Mouse (Mus musculus) cerebellum, postnatal 25 days (tissue): ENCODE measurements around the gene Zfp747.
A peak's percentile ranks its signal among the peaks of the same experiment; 100 is the strongest.
"Not testable (repeated sequence)": the region's sequence is repeated elsewhere in the genome, so short reads cannot be mapped to it uniquely, and the experiment has no call there.

Source experiments
- DNase-seq, 2 experiments: peaks; one replicate each; pipeline ENCODE4 v3.0.0; 2021; ENCODE audit warnings: mixed read lengths in 2 of 2

The Zfp747 gene

DNA sequence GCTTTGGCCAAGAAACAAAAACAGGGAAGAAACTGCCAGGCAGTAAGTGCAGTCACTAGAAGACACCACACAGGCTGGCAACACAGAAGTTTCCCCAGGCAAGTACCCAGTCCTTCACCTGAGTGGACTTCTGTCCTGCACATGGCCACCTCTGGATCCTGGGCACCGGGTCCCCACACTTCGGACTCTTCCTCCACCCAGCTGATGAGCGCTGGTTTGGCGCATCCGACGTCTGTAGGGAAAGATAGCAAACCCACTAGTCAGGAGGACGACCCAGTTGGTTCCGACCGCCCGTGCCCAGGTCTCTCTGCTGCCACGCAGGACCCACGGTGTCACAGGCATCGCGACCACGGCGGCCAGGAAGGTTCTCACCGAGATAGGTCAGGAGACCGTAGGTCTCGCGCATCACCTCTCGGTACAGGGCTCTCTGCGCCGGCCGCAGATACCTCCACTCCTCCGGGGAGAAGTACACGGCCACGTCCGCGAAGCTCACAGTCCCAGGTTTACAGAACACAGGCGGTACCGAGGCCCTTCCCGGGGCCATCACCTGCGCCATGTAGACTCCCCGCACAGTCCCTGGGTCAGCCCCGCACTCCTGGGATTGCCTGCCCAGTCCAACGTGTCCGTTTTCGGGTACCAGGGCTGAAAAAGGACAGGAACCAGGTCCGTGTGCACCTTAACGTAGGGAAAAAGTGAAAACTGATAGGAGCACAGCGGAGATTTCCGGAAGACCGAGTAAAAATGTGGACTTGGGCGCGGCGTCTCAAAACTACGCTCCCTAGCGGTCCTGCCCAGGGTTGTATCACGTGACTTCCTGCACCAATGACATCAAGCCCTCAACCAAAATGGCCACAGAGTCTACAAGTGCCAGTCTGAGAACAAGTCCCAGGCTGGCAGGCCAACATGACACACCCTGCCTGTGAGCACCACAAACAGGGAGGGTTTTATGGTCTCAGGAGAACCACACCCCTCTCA, at the start of gene Zfp747:
Gene Zfp747, minus strand, starts transcription at position 780 of the 975 bp plus-strand sequence.
- DNase-seq: peak; percentile 92 to 96

DNA sequence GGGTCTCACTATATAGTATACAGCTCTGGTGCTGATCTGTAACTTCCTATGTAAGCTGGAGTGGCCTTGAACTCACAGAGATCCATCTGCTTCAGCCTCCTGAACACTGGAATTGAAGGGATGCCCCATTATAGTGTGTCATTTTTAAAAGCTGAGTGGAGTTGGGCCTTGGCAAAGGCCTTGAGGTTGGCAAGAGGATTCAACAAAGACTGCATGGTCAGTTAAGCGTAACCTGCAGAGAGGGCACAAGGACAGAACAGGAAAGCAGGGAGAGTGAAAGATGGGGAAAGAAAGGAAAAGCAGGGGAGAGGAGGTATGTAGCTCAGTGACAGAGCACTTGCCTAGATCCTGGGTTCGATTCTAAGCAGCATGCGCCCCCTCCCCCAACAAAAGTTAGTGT, 49.4 kb upstream of the Zfp747 start:
- no peak for DNase-seq

DNA sequence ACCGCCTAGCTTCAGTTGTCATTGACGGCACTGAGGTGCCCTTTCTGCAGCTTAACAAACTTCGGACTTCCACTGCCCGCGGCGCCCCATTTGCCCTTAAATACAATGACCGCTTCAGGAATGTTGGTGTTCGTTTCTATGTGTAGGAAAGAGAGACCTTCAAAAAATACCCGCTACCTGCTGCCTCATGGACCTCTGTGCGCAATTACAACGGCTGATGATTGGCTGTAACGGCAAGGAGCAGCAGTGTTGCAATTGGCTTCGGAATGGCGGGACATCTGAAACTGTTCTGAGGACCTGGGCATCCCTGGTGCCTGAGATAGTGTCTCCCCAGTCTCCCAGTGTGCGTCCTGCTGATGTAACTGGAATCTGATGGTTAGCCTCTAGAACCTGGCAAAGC, 46.4 kb upstream of the Zfp747 start:
- peak in 1 of 2 experiments; percentile 67 for DNase-seq

DNA sequence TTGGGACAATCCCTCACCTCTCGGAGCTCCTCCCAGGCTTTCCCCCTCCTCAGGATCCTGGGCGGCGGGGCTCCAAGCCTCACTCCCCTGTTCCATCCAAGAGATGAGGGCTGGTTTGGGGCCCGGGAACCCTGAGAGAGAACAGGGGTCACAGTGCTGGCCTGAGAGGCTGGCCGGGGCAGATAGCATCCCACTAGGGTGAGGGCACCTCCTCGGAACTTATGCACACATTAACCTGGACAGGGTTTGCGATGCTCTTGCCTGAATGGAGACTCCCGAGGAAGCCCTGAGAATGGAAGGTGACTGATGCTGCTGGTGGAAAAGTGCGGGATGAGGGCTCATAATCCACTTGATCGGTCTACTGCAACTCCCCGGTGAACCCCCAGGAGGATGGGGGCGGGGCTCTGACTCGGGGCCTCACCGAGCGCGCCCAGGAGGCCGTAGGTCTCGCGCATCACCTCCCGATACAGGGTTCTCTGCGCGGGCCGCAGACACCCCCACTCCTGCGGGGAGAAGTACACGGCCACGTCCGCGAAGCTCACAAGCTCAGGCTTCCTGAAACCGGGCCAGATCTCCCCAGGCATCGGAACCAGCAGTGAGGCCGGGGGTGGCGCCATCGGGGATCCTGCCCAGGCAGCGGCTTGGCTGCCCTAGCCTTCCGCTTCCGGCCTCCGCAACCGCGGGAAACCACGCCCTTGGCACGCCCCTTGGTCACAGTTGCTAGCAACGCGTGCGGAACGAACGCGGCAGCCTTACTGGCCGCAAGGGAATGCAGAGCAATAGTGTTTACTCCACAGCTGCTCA, 45.7 kb upstream of the Zfp747 start, which contains the start of gene Zfp688:
Gene Zfp688, minus strand, starts transcription at position 681 of the 804 bp plus-strand sequence.
- DNase-seq: peak; percentile 92 to 96

DNA sequence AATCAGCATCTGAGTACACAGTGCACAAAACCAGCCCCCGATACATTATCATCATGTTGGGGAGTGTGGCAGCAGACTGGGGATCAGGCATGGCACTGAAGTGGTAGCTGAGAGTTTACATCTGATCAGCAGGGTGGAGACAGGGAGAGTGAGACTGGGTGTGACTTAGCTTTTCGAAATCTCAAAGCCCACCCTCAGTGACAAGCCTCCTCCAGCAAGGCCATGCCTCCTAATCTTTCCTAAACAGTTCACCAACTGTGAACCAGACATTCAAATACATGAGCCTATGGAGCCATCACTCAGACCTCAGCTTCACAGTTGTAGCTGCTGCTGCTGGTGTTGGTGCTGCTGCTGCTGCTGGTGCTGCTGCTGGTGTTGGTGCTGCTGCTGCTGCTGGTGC, 35.6 kb upstream of the Zfp747 start:
- no peak for DNase-seq

DNA sequence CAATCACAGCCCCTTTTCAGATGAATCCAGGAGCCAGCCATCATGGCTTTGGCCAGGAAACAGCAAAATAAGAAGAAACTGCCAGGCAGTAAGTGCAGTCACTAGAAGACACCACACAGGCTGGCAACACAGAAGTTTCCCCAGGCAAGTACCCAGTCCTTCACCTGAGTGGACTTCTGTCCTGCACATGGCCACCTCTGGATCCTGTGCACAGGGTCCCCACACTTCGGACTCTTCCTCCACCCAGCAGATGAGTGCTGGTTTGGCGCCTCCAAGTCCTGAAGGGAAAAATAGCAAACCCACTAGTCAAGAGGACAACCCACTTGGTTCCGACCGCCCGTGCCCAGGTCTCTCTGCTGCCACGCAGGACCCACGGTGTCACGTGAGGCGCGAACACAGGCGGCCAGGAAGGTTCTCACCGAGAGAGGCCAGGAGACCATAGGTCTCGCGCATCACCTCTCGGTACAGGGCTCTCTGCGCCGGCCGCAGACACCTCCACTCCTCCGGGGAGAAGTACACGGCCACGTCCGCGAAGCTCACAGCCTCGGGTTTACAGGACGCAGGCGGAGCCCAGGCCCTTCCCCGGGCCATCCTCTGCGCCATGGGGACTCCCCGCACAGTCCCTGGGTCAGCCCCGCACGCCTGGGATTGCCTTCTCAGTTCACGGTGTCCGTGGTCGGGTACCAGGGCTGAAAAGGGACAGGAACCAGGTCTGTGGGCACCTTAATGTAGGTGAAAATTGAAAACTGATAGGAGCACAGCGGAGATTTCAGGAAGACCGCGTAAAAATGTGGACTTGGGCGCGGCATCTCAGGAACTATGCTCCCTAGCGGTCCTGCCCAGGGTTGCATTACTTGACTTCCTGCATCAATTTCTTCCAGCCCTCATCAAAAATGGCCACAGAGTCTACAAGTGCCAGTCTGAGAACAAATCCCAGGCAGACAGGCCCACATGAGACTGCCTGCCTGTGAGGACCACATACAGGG, 30.4 kb upstream of the Zfp747 start, which contains the start of gene Zfp764:
Gene Zfp764, minus strand, starts transcription at position 821 of the 986 bp plus-strand sequence.
- peak; percentile 88 to 93 for DNase-seq

DNA sequence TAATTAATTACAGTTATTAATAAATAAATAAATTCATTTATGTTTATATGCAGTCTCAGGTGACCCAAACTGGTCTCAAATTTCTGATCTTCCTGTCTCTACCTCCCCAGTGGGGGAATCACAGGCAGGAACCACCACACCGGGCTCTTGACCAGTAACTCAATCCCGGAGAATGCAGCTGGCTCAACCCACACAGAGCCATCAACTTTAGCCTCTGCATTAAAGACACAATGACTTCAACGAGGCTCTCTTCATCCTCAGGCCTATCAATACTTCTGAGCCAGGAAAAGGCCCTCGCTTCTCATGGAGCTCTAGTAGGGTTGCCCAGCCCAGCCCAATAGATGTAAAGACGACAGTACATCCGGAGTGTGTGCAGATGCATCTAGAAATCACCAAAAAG, 28.3 kb upstream of the Zfp747 start:
- not testable (repeated sequence) for DNase-seq

DNA sequence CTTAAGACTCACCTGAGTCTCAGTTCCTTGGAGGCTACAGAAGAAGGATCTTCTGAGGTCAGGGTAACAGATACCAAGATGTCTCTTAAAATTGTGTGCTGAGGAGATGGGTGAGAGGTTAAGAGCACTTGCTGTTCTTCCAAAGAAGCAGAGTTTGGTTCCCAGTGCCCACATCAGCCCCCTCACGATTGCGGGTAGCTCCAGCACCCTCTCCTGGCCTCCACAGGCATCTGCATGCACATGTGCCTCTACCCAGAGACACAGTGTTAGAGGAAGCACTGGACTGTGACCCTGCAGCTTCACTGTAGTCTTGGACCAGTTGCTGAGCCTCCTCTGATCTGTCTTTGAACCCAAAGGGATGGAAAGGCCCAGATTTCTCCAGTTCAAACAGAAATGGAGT, 27.1 kb upstream of the Zfp747 start:
- no peak for DNase-seq

DNA sequence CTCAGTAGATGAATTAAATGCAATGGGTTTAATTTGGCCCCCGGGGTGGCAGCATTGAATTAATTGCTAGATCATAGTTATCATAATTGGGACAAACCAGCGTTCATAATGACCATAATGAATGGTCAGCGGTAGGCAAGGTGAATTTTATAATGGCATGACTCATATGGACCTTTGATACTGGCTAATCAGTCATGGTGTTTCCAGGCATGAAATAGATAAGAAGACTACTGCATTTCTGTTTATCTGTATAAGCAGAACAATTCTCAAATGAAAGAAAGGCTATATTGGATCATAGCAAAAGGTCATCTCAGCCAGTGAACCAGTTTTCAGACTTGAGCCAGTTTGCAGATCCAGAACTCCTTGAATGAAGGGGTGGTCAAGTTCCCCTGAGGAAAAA, 24.5 kb upstream of the Zfp747 start:
- DNase-seq: no peak

DNA sequence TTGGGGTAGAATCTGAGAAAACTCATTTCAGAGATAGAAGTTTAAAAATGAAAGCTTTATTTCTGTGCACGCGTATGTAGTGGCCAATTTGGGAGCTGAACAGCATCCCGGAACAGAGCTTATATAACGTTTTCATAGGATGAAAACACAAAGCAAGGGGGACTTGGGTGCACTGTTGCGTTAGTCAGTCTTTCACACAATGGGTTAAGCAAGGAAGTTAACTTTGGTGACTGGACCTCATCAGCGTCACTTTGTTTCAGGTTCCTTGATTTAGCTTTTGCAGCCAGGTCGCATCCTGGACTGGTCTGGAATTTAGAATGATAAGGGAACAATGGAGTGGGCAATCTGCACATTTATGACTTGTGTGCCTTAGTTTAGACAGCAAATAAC, 18.1 kb upstream of the Zfp747 start:
- DNase-seq: no peak

DNA sequence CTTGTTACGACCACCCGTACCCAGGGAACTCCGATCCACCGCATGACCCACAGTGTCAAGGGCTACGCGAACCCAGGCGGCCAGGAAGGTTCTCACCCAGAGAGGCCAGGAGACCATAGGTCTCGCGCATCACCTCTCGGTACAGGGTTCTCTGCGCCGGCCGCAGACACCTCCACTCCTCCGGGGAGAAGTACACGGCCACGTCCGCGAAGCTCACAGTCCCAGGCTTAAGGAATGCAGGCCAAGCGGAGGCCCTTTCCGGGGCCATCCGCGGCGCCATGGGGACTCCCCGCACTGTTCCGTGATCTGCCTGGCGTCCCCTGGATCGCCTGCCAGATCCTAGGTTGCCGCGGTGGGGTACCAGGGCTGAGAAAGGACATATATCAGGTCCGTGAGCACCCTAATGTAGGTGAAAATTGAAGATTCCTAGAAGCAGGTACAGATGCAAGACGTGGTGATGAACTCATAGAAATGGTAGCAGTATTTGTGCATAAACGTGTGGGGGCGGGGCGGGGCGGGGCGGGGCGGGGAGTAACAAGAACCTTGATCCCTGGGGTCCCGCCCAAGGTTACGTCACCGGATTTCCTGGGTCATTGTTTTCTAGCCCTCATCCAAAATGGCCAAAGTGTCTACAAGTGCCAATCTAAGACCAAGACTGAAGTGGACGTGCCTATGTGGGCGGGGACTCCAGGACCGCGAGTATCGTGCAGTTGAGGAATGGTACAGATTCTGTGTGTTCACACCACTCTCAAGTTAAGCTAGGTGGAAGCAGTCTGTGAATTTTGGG, 17.5 kb upstream of the Zfp747 start, which contains the start of gene E430018J23Rik:
Gene E430018J23Rik, minus strand, starts transcription at position 473 of the 787 bp plus-strand sequence.
- DNase-seq: peak; percentile 96 to 98

DNA sequence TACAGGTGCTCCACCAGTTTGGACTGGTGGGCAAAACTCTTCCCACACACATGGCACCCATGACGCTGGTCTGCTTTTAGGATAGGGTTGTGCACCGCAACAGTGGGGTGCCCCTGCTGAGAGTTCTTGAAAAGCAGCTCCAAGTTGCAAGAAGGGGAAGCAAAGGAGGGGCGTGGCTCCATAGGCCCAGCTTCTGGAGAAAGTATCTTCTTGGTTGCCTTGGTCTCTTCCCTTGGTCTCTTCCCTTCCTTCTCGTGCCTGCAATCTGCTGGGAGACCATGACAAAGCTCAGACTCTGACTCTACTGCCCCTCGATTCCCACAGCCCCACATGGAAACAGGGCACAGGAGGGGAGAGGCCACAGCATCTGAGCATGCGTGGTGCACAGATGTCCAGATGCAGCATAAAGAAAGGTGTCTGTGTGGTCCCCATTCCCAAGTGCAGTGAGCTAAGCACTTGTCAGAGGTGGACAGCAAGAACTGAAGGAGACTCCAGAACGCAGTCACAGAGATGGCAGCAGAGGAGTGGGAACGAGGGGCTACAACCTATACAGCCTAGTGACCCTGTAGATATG, 16.5 kb upstream of the Zfp747 start:
- no peak for DNase-seq

DNA sequence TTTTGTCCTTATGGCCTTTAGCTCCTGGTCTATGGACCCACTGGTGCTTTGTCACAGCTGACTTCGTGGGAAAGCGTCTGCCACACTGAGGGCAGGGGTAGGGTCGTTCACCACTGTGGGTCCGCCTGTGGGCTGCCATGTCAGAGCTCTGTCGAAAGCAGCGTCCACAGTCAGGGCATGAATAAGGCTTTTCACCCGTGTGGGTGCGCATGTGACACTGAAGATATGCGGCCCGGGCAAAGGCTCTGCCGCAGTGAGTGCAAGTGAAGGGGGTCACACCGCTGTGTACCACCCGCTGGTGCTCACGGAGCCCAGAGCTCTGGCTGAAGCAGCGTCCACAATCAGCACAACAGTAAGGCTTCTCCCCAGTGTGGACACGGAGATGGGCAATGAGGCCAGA, 15.7 kb upstream of the Zfp747 start:
- DNase-seq: no peak

DNA sequence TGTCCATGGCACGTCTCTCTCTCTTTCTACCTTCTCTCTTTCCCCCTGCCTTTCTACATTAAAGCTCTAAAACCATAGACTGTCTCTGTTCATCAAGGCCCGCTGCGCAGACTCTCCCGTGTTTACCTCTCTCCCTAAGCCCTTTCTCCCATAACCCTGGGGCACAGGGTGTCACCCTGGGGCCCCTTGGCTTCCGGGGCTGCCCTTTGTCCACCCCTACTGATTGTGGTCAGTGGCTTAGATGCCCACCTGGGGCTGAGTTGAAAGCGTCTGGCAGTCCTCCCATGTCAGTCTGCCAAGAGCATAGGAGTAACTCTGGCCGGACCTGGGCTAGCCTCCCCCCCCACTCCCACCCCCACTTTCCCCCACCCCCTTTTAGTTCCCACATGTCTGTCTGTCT, 14.5 kb upstream of the Zfp747 start:
- no peak for DNase-seq

DNA sequence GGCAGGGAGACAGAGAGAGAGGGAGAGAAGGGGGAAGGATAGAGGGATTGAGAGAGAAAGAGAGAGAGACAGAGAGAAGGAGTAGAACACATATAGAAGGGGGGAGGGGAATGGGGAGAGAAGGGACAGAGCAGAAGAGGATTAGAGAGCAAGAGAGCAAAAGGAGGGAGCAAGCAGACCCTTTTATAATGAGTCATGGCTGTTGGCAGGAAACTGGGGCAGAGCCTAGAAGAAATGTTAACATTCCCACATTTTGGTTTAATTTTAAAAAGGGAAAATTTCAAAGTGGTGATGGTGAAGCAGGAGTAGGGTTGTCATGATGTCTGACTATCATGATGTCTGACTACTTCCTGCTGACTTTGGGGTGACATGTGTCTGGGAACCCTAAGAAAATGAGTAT, 12.4 kb upstream of the Zfp747 start:
- not testable (repeated sequence) for DNase-seq

DNA sequence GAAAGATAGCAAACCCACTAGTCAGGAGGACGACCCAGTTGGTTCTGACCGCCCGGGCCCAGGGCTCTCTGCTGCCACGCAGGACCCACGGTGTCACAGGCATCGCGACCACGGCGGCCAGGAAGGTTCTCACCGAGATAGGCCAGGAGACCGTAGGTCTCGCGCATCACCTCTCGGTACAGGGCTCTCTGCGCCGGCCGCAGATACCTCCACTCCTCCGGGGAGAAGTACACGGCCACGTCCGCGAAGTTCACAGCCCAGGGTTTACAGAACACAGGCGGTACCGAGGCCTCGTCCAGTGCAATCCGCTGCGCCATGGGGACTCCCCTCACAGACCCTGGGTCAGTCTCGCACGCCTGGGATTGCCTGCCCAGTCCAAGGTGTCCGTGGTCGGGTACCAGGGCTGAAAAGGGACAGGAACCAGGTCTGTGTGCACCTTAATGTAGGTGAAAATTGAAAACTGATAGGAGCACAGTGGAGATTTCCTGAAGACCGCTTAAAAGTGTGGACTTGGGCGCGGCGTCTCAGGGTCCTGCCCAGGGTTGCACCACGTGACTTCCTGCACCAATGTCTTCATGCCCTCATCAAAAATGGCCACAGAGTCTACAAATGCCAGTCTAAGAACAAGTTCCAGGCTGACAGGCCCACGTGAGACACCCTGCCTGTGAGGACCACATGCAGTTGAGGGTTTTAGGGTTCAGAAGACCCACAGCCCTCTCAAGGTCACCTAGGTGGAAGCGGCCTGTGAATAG, 11.0 kb upstream of the Zfp747 start, which contains the start of gene 9130019O22Rik:
Gene 9130019O22Rik, minus strand, starts transcription at position 526 of the 752 bp plus-strand sequence.
- peak; percentile 88 to 96 for DNase-seq

DNA sequence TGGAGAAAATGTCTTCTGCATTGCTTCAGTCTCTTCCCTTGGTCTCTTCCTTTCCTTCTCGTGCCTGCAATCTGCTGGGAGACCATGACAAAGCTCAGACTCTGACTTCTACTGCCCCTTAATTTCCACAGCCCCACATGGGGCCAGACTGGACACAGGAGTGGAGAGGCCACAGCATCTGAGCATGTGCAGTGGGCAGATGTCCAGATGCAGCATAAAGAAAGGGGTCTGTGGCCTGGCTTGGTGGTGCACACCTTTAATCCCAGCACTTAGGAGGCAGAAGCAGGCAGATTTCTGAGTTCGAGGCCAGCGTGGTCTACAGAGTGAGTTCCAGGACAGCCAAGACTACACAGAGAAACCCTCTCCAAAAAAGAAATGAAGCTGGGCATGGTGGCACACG, 9.7 kb upstream of the Zfp747 start:
- not testable (repeated sequence) for DNase-seq

DNA sequence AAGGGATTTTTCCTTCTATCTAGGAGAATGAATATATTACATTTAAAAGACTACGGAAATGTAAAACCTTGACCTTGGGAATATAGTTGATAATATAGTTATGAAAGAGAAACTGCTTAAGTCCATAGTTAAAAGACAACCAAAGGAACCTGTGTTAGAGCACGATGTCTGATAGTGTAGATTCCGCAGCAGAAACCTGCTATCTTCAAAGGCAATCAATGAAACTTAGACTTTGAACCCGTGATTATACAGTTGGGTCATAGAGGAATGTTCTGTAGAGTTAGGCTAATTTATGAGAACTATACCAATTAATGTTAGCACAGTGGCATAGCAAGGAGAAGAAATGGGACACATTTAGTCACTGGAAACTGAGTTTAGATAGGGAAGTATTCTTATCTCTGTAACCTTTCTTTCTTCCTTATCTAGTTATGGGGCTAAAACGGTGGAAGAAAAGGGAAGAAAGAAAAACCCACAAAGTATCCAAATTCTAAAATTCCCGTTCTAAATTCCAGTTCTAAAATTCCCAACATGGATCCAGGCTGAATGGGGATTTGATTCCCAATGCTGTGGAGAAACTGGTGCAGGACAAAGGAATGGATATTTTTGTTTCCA, 2.6 kb upstream of the Zfp747 start:
- no peak for DNase-seq

DNA sequence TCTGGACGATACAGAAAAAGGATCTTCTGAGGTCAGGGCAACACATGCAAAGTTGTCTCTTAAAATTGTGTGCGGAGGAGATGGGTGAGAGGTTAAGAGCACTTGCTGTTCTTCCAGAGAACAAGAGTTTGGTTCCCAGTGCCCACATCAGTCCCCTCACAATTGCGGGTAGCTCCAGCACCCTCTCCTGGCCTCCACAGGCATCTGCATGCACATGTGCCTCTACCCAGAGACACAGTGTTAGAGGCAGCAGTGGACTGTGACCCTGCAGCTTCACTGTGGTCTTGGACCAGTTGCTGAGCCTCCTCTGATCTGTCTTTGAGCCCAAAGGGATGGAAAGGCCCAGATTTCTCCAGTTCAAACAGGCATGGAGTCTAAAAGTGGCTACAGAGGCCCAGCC, 4.0 kb downstream of the Zfp747 start:
- DNase-seq: not testable (repeated sequence)
